Mouse (Mus musculus): ENCODE measurements around the gene B2m. TPM values are rescaled to one million over a fixed set of nuclear protein-coding genes. Genes with fewer than 3 reads are reported as not detected.
"Not testable (repeated sequence)": the region's sequence is repeated elsewhere in the genome, so short reads cannot be mapped to it uniquely, and the experiment has no call there.

Gene B2m
- 322 and 384 TPM in 2 replicates for polyA plus RNA-seq (2015; fragmentation: Nextera tagmentation; extraction: Ambion mirVana)

GRCm38 (mm10) chr2:122147508-122148241, at the start of gene B2m:
Gene B2m (plus strand): TSS chr2:122147686.
- Histone ChIP-seq H3K27me3 (no peaks in the 10 kb centered on the region), H3K9ac (peak within 1 kb of the TSS; percentile 89), H3K4me1 (replicated peaks) (peaks cover 50% of the 10 kb centered on the region), H3K4me2 (peak within 1 kb of the TSS; percentile 93), H3K4me3 (replicated peaks) (peak within 1 kb of the TSS; percentile 82), H3K36me3 (peaks cover 23% of the 10 kb centered on the region), H3K9me3 (replicated peaks) (no peaks in the 10 kb centered on the region), H3K27ac (peak within 1 kb of the TSS; percentile 85)
- DNase-seq, result peak; percentile 84
- ATAC-seq (ENCODE audit: low read depth), result peak; percentile 93
- WGBS (ENCODE audit: insufficient replicate concordance), result under 1% methylated on average over 40 of the region's 40 CpGs

GRCm38 (mm10) chr2:122097686-122098085, 49.8 kb upstream of the B2m start:
- ATAC-seq (ENCODE audit: low read depth), result peak; percentile 54; the same call in 1 of the 2 replicates

GRCm38 (mm10) chr2:122102070-122102469, 45.4 kb upstream of the B2m start:
- ATAC-seq (ENCODE audit: low read depth) (0 out of 2 replicates have a peak, but pooled peaks have one; percentile 41), DNase-seq (no peak)
- no peak overlapping the region for H3K9ac ChIP-seq
- H3K9me3 ChIP-seq (replicated peaks), result no peaks in the 10 kb centered on the region
- no peak overlapping the region for H3K4me2 ChIP-seq
- no peaks in the 10 kb centered on the region for H3K4me1 ChIP-seq (replicated peaks)
- H3K36me3 ChIP-seq, result peaks cover 41% of the 10 kb centered on the region
- H3K27ac ChIP-seq, result no peak overlapping the region
- H3K27me3 ChIP-seq, result no peaks in the 10 kb centered on the region
- no peak overlapping the region for H3K4me3 ChIP-seq (replicated peaks)

More at GRCm38 (mm10) chr2:122097686-122098085, 49.8 kb upstream of the B2m start:
- H3K27me3 ChIP-seq; H3K27ac ChIP-seq; DNase-seq; H3K4me2 ChIP-seq; H3K4me1 ChIP-seq (replicated peaks); H3K9ac ChIP-seq; H3K9me3 ChIP-seq (replicated peaks); H3K4me3 ChIP-seq (replicated peaks): not testable (repeated sequence)
- 73% methylated on average over 5 of the region's 5 CpGs for WGBS (ENCODE audit: insufficient replicate concordance)
- H3K36me3 ChIP-seq, result peaks cover 55% of the 10 kb centered on the region

- ATAC-seq (ENCODE audit: low read depth) (no peak), DNase-seq (no peak)
- 75% methylated on average over 14 of the region's 14 CpGs for WGBS (ENCODE audit: insufficient replicate concordance)
- Histone ChIP-seq H3K27me3 (no peaks in the 10 kb centered on the region), H3K27ac (no peak overlapping the region), H3K9ac (no peak overlapping the region), H3K9me3 (replicated peaks) (no peaks in the 10 kb centered on the region), H3K4me1 (replicated peaks) (no peaks in the 10 kb centered on the region), H3K4me3 (replicated peaks) (no peak overlapping the region), H3K36me3 (peaks cover 37% of the 10 kb centered on the region), H3K4me2 (no peak overlapping the region)
Observed at GRCm38 (mm10) chr2:122108101-122108500, 39.4 kb upstream of the B2m start.

- H3K36me3 ChIP-seq, result peaks cover 38% of the 10 kb centered on the region
- DNase-seq, result no peak
Observed at GRCm38 (mm10) chr2:122109714-122110113, 37.8 kb upstream of the B2m start.

GRCm38 (mm10) chr2:122116888-122117287, 30.6 kb upstream of the B2m start:
- Histone ChIP-seq H3K4me2 (peak overlapping the region; percentile 78), H3K9ac (no peak overlapping the region; the same call in 1 of the 2 replicates), H3K4me1 (replicated peaks) (peaks cover 24% of the 10 kb centered on the region), H3K9me3 (replicated peaks) (no peaks in the 10 kb centered on the region), H3K36me3 (peaks cover 14% of the 10 kb centered on the region), H3K4me3 (replicated peaks) (no peak overlapping the region), H3K27ac (no peak overlapping the region), H3K27me3 (no peaks in the 10 kb centered on the region)
- DNase-seq (no peak), ATAC-seq (ENCODE audit: low read depth) (no peak)
- WGBS (ENCODE audit: insufficient replicate concordance), result 82% methylated on average over 2 of the region's 2 CpGs

More at GRCm38 (mm10) chr2:122109714-122110113, 37.8 kb upstream of the B2m start:
- Histone ChIP-seq H3K27me3 (no peaks in the 10 kb centered on the region), H3K9ac (no peak overlapping the region), H3K4me2 (no peak overlapping the region), H3K4me1 (replicated peaks) (no peaks in the 10 kb centered on the region), H3K9me3 (replicated peaks) (no peaks in the 10 kb centered on the region), H3K4me3 (replicated peaks) (no peak overlapping the region), H3K27ac (no peak overlapping the region)
- 78% methylated on average over 4 of the region's 4 CpGs for WGBS (ENCODE audit: insufficient replicate concordance)
- ATAC-seq (ENCODE audit: low read depth), result no peak

GRCm38 (mm10) chr2:122117961-122118958, 29.2 kb upstream of the B2m start, which contains the start of gene Spg11:
Gene Spg11 (minus strand): TSS chr2:122118386.
- Histone ChIP-seq H3K9ac (peak within 1 kb of the TSS; percentile 94), H3K36me3 (peaks cover 11% of the 10 kb centered on the region), H3K9me3 (replicated peaks) (no peaks in the 10 kb centered on the region), H3K4me3 (replicated peaks) (peak within 1 kb of the TSS; percentile 92), H3K4me2 (peak within 1 kb of the TSS; percentile 78), H3K4me1 (replicated peaks) (peaks cover 24% of the 10 kb centered on the region), H3K27me3 (no peaks in the 10 kb centered on the region), H3K27ac (peak within 1 kb of the TSS; percentile 87)
- DNase-seq (peak; percentile 96), ATAC-seq (ENCODE audit: low read depth) (peak; percentile 99)
- 2% methylated on average over 47 of the region's 47 CpGs for WGBS (ENCODE audit: insufficient replicate concordance)

GRCm38 (mm10) chr2:122125680-122126572, 21.6 kb upstream of the B2m start:
- Histone ChIP-seq H3K4me2 (0 out of 2 replicates have a peak overlapping the region, but pooled peaks have one; percentile 6), H3K4me3 (replicated peaks) (no peak overlapping the region), H3K36me3 (no peaks in the 10 kb centered on the region), H3K9me3 (replicated peaks) (no peaks in the 10 kb centered on the region), H3K27ac (peak overlapping the region; percentile 39), H3K9ac (no peak overlapping the region), H3K4me1 (replicated peaks) (peaks cover 31% of the 10 kb centered on the region), H3K27me3 (peaks cover 6% of the 10 kb centered on the region; the same call in 1 of the 2 replicates)
- WGBS (ENCODE audit: insufficient replicate concordance), result 18% methylated on average over 12 of the region's 12 CpGs
- DNase-seq (no peak), ATAC-seq (ENCODE audit: low read depth) (peak; percentile 62)

GRCm38 (mm10) chr2:122126765-122127347, 20.6 kb upstream of the B2m start:
- Histone ChIP-seq H3K9ac (no peak overlapping the region), H3K27ac (no peak overlapping the region), H3K4me3 (replicated peaks) (no peak overlapping the region), H3K36me3 (no peaks in the 10 kb centered on the region), H3K27me3 (peaks cover 6% of the 10 kb centered on the region; the same call in 1 of the 2 replicates), H3K9me3 (replicated peaks) (no peaks in the 10 kb centered on the region), H3K4me2 (no peak overlapping the region), H3K4me1 (replicated peaks) (peaks cover 28% of the 10 kb centered on the region)
- ATAC-seq (ENCODE audit: low read depth), result no peak
- DNase-seq, result no peak
- 18% methylated on average over 5 of the region's 5 CpGs for WGBS (ENCODE audit: insufficient replicate concordance)

- Histone ChIP-seq H3K9me3 (replicated peaks) (no peaks in the 10 kb centered on the region), H3K4me3 (replicated peaks) (no peak overlapping the region), H3K9ac (no peak overlapping the region), H3K36me3 (no peaks in the 10 kb centered on the region), H3K4me1 (replicated peaks) (peaks cover 28% of the 10 kb centered on the region), H3K27ac (no peak overlapping the region), H3K4me2 (no peak overlapping the region), H3K27me3 (peaks cover 6% of the 10 kb centered on the region; the same call in 1 of the 2 replicates)
- ATAC-seq (ENCODE audit: low read depth) (no peak), DNase-seq (no peak)
- 86% methylated on average over 4 of the region's 4 CpGs for WGBS (ENCODE audit: insufficient replicate concordance)
Observed at GRCm38 (mm10) chr2:122127635-122128034, 19.9 kb upstream of the B2m start.

Measured in liver, embryonic 13.5 days (tissue).